Mouse (Mus musculus): Measurements from ENCODE around the gene Klhl5.

The Klhl5 gene

DNA sequence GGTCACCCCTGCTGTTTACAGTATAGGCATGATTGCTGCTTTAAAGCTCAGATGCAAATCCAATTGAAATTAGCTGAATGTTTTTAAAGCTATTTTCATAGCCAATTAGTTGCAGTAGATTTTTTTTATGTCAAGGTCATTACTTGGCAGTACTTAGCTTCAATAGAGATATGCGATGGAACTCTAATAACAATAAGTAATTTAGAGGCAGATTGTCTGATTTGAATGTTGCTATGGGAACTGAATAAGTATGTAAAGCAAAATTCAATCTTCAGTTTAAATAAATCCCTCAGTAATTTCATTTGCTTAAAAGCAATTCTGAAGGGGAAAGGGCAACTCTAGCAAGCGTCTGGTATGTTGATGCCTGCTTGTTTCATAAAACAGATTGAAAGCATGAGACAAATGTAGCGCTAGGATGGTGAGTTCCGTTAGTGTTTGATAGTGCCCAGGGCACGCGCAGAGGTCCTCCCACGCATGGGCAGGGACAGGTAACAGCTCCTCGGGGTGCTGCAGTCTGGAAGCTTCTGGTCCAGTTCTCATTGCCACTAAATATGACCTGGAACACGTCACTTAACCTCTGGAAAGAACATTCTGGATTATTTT, 38.3 kb downstream of the Klhl5 start:
- in situ Hi-C loops (cut with MboI, MseI), result no loop called here

DNA sequence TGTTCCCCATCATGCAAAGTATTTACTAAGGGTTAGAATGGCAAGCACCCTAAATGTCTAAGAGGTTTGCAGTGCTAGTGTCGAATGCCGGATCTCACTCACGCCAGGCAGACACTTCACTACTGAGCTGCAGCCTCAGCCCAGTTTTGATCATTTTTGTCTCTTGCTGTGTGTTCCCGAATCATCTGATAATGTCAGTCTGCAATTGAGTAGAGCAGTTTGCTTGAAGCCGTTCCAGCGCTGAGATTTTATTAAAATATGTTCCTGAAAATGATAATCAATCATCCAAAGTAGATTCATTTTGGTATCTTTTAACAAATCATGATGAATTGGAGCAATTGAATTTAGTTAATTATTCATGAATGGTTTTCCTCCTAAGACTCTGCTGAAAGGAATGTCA, 39.4 kb downstream of the Klhl5 start:
- in situ Hi-C loops (cut with MboI, MseI), result no loop called here

DNA sequence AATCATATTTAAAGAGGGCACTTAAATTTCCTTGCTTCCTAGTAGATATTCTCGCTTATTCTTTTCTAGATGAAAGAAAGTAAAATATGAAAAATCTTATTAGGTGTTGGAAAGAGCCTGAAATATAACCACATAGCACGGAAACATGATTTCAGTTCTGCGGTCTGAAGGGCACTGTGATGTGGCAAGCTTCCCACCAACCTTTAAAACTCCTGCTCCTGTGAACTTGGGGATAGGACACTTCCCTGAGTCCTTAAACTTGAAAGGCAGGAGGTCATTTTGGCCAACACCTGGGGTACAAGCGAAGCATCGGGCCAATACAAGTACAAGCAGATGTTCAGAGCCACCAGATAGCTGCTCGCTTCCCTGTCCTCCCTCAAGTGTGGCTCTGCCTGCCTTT, 42.4 kb downstream of the Klhl5 start:
- in situ Hi-C loops (cut with MboI, MseI), result no loop called here

DNA sequence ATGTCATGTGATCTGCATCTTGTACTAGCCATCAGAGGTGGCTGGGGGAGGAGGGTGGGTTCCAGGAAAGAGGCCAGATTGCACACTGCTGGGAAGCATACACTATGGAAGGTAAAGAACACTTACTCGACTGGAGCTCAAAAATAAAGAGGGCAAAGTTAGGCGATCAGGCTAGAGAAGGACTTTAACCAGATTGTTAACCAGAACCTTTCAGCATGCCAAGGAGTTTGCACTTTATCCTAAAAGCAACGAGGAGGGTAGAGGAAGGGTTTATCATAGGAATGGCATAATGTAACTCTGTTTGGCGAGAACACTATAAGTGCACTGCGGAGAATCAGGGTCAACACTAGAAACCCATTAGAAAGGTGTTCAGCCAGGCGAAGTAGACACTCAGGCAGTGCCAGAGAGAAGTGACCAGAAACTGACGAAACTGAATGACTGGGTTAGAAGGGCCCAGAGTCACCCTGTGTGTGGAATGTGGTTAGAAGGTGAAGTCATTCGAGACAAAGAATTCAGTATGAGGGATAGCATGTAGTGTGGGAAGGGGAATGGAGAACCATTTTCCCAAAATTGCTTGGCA, 43.1 kb downstream of the Klhl5 start:
- in situ Hi-C loops (cut with MboI, MseI), result no loop called here

DNA sequence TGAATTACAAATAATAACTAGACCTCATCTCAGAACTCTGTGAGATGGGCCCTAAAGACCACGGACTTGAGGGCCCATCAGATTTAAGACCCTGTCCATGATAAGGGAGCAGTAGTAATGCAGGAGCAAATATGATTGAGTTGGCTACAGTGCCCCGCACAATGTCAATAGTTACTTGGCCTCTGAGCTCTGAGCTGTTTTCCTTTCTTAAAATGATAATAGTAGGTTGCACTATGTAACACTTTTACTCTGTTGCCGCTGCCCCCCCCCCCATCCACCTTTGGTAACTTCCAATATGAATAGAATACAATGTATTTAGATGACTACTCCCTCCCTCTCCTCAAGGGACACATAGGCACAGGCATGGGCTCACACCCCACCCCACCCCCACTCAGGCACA, 43.9 kb downstream of the Klhl5 start:
- in situ Hi-C loops (cut with MboI, MseI), result no loop called here

DNA sequence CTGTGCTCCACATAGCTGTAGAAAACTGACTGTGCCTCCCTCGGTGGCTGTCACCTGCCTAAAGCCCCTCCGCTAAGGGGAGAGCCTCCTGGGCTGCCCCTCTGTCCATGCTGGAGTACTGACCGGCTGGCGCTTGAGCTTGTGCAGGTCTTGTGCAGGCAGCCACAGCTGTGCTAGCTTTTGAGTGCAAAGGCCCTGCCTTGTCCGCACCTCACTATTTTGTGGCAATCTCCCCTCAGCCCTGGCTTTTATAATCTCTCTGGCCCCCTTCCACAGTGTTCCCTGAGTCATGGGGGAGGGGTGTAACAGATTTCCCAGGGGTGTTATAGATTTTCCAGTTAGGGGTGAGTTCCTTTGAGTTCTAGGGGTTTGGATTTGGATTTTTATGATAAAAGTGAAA, 44.4 kb downstream of the Klhl5 start:
- in situ Hi-C loops (cut with MboI, MseI), result no loop called here

DNA sequence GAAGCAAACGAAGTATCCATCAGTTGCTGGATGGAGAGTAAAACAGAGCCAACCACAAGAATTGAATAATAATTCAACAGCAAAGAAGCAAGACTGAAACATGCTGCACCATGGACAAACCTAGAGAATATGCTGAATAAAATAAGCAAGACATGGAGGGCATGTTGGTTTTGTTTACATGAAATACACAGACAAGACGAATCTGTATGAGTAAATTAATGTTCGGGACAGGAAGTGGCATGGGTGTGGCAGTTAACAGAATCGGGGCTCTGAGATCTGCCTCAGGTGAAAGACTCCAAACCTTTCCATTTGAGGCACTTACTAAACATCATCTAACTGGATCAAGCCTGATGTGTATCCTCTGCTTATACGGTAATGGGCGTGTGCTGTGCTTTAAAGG, 46.9 kb downstream of the Klhl5 start:
- in situ Hi-C loops (cut with MboI, MseI), result no loop called here

DNA sequence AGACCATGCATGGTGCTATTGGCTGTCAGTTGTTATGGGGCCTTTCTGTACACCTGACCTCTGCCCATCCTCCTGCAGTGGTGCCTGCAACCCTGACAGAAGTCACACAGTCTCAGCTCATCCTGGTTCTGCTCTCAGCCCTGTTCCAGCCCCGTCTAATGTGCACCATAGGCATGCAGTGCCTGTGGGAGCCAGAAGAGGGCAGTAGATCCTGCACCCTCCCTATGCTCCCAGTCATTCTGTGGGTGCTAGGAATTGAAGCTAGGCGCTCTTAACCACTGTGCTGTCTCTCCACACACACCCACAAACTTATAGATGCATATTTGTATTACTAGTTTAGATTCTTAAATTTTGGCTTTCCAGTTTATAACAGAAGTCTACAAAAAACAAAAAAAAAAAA, 49.5 kb downstream of the Klhl5 start:
- in situ Hi-C loops (cut with MboI, MseI), result no loop called here

DNA sequence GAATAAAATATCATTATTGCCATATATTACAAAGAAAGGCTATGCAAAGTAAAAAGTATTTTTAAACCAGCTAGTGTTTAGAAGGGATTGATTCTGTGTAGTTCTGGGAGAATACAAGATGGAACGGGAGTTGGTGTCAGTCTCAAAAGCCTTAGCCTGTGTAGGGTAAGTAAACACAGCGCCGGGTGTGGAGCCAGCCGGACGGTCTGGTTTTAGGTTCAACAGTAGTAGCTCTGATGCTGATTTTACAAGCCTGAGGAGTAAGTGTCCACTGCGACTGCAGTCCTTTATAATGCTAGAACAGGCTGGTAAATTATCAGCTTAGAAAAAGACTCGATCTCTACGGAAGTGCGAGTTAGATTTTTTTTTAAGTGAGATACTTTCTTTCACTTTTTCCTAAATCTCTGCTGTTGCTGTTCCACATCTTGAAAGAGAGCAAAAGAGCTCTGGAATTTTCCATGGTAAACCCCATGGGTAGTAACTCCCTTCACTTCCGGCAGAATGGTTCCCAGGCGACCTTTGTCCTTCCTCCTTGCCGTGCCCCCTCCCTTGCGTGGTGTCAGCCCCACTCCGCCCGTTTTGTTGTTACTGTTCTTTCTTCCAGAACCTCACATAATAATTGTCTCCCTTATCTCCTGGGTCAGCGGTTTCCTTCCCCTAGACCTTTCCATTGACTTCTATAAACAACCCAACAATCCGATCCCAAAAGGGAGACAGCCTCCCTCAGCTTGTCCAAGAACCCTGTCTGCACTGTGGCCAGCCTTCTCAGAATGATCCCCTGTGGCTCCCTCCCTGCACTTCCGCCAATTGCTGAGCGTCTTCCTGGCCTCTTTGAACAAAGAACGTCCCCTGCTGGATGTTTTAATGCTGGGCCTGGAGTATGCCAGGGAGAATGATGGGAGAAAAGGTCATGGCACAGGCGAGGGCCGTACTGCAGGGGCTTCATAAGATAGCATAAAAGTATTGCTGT, 50.4 kb downstream of the Klhl5 start:
- in situ Hi-C loops (cut with MboI, MseI), result no loop called here

DNA sequence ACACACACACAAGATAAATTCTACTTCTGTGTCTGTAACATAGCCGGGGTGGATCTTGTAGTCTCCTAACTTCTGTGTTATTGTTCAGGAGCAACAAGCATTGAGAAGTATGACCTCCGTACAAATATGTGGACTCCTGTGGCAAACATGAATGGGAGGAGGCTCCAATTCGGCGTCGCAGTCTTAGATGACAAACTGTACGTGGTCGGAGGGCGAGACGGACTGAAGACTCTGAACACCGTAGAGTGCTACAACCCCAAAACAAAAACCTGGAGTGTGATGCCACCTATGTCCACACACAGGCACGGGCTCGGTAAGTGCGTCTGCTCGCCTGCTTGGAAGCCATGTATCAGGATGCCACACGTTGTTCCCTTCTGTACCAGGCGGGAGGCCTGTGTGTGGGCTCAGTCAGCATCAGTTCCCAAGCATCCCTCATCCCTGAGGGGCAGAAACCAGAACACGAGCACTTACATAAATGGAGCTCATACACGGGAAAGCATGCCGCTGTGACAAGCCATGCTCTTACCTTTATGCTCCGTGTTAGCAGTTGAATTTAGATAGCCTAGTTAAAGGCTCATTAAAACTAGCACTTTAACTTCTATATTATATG, 51.5 kb downstream of the Klhl5 start:
- in situ Hi-C loops (cut with MboI, MseI), result no loop called here

DNA sequence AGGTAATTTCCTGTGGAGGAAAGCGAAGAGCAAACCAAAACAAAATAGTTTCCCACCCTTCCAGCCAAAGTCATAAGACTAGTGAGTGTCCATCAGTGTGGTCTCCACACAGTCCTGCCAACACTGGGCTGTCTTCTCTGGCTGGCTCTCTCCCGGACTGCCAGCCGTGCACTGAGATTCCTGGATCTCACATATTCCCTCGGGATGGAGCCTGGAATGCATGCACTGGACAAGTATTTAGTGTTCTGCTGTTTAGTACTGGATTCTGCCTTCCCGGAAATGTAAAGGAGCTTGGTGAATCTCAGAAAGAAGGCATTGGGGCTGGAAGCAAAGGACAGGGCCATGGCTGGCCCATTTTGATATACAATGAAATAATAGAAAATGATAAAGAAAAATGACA, 55.7 kb downstream of the Klhl5 start:
- in situ Hi-C loops (cut with MboI, MseI), result no loop called here

DNA sequence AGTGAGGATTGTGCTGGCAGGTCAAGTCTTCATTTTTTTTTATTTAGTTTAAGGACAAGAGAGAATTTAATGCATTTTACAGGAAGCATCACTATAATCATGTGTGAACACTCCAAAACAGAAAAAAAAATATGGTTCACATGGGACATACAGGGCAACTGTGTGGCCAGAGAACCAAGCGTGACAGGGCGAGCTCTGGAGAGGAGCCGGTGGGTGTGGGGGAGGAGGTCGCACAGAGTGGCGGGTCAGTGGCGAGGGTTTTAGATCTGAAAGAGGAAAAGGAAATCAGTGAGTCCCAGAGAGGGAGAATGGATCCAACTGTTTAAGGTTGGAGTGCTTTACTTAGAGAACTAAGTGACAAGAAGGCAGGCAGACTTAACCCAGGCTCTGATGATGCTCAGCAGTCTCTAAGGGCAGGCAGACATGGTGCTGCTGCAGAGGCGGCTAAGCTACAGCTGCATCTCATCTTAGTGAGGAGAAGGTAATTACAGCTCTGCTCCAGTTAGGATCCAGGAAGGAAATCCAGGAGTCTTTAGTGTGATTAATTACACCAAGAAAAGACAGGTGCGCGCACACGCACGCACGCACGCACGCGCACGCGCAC, 56.3 kb downstream of the Klhl5 start:
- in situ Hi-C loops (cut with MboI, MseI), result no loop called here

DNA sequence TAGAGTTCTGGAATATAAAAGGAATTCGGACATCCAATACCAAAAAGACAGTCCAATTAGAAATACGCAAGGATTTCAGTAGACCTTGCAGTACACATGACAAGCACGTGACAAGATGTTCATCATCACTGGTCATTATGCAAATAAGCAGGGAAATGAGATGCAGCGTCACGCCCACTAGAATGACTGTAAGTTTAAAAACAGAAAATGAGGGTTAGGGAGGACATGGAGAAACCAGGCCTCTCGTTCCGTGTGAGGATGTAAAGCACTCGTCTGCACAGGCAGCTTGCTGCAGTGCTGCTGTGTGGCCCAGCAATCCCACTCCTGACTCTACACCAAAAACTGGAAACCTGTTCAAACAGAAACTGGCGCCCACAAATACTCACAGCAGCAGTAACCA, 62.9 kb downstream of the Klhl5 start:
- in situ Hi-C loops (cut with MboI, MseI), result no loop called here

DNA sequence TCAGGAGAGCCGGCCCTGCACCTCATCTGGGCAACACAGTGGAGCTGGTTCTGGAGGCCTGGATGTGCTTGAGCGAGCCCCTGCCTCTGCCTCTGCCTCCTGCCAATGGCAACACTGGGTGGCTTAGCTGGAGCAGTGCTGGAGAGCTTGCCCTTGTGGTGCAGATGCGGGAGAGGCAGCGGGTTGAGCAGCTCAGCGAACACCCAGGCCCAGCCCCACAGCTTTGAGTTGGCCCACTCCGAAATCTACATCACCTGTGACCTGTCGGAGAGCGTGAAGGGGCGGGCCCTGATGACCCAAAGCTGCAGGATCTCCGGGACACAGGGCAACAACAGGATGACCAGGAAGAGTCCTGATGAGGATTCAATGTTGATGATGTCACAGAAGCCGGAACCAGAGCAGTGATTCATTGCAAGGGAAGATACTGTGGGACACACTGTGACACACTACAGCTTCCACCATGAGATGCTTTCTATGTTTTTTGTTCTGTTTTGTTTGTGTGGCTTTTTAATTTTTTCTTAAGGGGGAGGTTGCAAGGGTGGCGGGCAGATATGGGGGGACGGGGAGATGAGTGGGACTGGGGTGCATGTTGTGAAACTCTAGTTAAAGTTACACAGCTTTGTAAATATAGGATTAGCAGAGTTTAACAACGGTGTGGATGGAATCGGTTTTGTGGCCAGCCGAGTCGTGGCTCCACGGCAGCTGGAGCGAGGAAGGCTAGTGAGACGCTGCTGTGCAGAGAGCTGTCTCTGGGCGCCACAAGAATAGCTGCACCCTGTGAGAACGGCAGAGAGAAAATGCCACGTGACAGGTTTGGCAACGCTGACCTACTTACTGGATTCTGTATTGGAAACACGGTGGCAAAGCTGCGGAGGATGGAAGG, 67.9 kb downstream of the Klhl5 start:
- in situ Hi-C loops (cut with MboI, MseI), result no loop called here

DNA sequence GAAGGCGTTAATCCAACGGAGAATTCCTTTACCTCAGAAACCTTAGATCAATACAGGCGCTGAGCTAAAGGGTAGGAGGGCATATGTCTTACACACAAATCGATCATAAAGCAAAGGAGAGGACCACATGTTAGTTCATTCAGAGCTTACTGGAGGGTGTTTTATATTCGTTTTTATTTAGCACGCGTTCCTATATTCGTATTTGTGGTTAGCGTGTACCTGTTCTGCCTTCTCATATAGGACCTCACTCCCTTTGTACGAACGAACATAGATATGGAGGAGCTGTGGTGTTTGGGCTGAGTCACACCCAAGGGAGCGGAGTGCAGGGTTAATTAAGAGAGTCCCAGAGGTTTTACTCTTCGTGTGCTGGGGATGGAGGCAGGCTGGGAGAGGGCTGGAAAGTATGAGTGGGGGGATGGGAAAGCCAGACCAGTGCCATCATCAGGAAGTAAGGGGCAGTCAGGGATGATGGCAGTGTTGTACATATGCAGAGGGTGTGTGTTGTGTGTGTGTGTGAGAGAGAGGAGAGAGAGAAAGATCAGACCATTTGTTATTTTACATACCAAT, 68.7 kb downstream of the Klhl5 start:
- in situ Hi-C loops (cut with MboI, MseI), result no loop called here

DNA sequence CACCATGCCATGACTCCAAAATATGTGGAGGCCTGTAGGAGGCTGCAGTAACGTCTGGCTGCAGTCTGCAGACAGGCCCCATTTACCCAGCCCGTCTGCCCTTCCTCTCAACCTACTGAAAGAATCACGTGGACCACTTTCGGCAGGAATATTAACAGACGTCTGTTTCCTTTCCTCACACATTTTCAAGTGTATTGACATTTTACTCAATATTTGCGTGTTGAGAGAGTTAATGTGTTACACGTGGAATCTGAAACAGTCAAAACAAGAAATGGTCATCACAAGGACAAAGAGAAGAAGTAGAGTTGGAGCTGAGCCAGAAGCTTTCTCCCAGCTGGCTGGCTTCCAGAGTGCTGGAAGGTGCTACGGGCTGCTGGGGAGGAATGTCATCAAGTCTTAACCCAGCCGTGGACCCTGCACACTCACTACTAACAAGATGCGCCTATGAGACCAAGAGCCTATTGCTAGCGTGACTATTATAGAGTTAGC, 69.7 kb downstream of the Klhl5 start:
- in situ Hi-C loops (cut with MboI, MseI), result no loop called here

DNA sequence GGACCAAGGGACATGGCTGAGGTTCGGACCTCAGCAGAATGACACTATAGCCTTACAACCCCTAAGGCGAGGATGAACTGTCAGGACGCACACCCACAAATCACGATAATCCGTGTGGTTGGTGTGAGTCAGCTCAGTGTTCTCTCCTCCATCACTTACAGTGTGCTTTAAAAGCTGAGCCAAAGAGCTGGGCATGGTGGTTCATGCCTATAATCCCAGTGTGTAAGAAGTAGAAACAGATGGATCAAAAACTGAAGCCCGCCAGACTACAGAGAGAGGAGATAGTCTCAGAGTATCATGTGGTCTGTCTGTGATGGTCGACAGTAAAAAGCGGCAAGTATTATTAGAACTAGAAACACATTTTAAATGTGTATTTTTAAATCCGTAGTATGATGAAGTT, 71.1 kb downstream of the Klhl5 start:
- in situ Hi-C loops (cut with MboI, MseI), result no loop called here

DNA sequence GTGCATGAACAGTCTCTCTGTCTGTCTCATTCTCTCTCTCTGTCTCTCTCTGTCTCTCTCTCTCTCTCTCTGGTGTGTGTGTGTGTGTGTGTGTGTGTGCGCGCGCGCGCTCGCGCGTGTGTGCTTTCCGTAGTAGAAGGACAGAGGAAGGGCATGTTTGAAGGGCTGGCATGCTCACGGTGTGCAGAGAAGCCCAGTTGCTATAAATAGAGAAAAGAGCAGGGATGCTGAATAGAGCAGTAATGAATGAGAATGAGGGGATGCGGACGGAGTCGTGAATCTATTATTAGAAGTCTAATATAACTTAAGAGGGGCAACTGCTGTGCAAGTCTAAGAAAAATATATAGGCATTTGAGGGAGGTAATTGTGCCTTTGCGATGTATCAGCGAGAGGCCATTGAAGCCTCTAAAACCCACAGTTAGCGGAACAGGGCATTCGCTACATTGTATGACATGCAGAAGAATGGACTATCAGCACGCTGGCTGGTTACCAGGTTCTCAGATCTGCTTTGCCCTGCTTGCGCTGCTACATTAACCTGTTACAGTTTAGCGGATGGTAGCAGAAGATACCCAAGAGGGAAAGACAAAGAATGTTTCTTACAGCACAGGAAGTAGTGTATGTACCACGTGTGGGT, 73.9 kb downstream of the Klhl5 start:
- in situ Hi-C loops (cut with MboI, MseI), result no loop called here

DNA sequence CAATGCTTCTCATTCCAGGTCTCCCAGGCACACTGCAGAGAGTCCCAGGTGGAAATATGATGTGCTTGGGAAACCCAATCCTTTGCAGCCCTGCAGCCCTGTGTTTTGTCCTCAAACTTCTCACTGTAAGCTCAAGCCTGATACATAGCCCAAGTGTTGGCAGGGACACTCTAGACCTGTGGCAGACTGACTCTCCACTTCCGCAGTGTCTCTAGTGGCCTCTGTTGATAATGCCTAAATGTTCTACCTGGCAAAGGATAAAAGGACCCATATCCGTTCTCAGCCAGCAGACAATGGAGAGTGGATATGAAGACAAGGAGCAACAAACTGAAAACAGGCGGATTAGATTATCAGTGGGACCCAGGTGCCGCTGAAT, 74.4 kb downstream of the Klhl5 start:
- in situ Hi-C loops (cut with MboI, MseI), result no loop called here

DNA sequence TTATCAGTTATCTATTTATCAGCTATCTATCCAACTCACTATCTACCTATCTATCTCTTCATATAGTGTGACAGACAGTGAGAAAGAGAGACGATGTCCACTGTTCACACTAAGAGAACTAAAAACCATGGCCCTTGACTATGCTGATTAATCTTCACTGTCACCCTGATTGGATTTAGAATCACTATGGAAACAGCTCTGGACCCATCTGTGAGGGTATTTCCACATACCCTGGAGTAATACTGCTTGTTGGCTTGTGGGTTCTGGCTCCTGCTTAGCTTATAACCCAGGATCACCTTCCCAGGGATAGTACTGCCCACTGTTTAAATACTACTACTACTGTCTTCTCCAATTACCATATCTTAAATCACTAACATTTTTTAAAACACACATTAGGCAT, 74.9 kb downstream of the Klhl5 start:
- in situ Hi-C loops (cut with MboI, MseI), result no loop called here
